Mouse (Mus musculus) liver, postnatal 0 days (tissue): ENCODE data around the gene Spi1. TPM values are rescaled to one million over a fixed set of nuclear protein-coding genes. Genes with fewer than 3 reads are reported as not detected.

Experiments used
- ATAC-seq: fragments of 200-750 bp; cut with Nextera tagmentation; 2 replicates; pipeline ENCODE4 v1.8.0; 2017; ENCODE audit warnings: mild to moderate bottlenecking, moderate library complexity
- DNase-seq: peaks from one replicate; pipeline ENCODE4 v3.0.0-alpha.2; 2016
- H3K27ac ChIP-seq: fragments of 300-500 bp; sonication (generic); 2 replicates; pipeline ENCODE4 v1.5.1; 2014; ENCODE audit warnings: antibody characterized with exemption, moderate library complexity, mild to moderate bottlenecking, low read depth
- H3K27me3 ChIP-seq: fragments of 300-500 bp; sonication (generic); 2 replicates; pipeline ENCODE4 v1.6.1; 2014; ENCODE audit warnings: low read length, control low read depth, mixed read lengths; ENCODE audit not compliant: insufficient read depth
- H3K36me3 ChIP-seq: fragments of 300-500 bp; sonication (generic); replicated peaks from 2 replicates; pipeline ENCODE4 v1.6.1; 2014; ENCODE audit warnings: mild to moderate bottlenecking, control low read depth, low read length, moderate library complexity, mixed read lengths; ENCODE audit not compliant: insufficient read depth
- H3K4me1 ChIP-seq: fragments of 300-500 bp; sonication (generic); 2 replicates; pipeline ENCODE4 v1.6.1; 2014; ENCODE audit warnings: antibody characterized with exemption, mild to moderate bottlenecking, control low read depth; ENCODE audit not compliant: insufficient read depth
- H3K4me2 ChIP-seq: fragments of 300-500 bp; sonication (generic); 2 replicates; pipeline ENCODE4 v1.6.1; 2014; ENCODE audit warnings: low read depth, mild to moderate bottlenecking, low read length, moderate library complexity, mixed read lengths
- H3K4me3 ChIP-seq: fragments of 300-500 bp; sonication (generic); 2 replicates; pipeline ENCODE4 v1.5.1; 2014; ENCODE audit warnings: low read depth, low read length
- H3K9ac ChIP-seq: fragments of 300-500 bp; sonication (generic); replicated peaks from 2 replicates; pipeline ENCODE4 v1.6.1; 2014; ENCODE audit warnings: mild to moderate bottlenecking, moderate library complexity
- H3K9me3 ChIP-seq: fragments of 300-500 bp; sonication (generic); 2 replicates; pipeline ENCODE4 v1.6.1; 2016; ENCODE audit warnings: mild to moderate bottlenecking, control low read depth, low read length, mixed read lengths
- CTCF ChIP-seq: sonication (generic); IDR thresholded peaks from 2 replicates; pipeline ENCODE4 v1.5.1; 2016; ENCODE audit warnings: antibody characterized with exemption, low read depth
- EP300 ChIP-seq: IDR thresholded peaks from 2 replicates; pipeline ENCODE4 v1.6.1; 2016; ENCODE audit warnings: antibody characterized with exemption, low read depth, mild to moderate bottlenecking
- WGBS: fragments of 180-500 bp; shearing (Covaris S2); extraction: QIAGEN DNeasy Blood & Tissue Kit; methylation state at CpG from one replicate; pipeline ENCODE4 v1.1.7; 2014; ENCODE audit not compliant: insufficient replicate concordance; 5-methylcytosine and 5-hydroxymethylcytosine counted together
- polyA plus RNA-seq: library from polyadenylated mRNA; unstranded; fragments of >200 nt; fragmentation: Nextera tagmentation; extraction: Ambion mirVana; gene quantifications from 2 replicates; pipeline ENCODE4 v1.2.1, GENCODE M21; 2015

Gene Spi1
- polyA plus RNA-seq, 1 experiment from 2014 or later: 31.7 TPM

DNA sequence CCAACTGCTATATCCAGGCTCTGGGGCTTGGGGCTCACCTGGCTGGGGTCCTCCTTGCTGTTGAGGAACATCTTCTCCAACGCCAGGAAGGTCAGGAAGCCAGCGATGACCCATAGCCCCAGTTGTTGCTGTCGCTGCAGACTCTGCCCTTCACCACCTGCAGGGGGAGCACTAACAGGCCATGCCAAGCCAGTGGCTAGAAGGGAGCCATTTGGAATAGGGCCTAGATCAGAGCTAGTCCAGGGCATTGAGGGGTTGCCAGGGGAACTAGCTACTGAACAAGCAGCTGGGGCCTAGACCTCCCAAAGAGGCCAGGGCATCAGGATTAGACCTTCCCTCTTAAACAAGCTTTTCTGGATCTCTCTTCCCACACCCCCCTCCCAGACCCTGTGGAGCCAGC lies 16.6 kb upstream of the Spi1 start:
- TF ChIP-seq EP300: no peak
- TF ChIP-seq CTCF: peak; percentile 89
- Histone ChIP-seq H3K9ac (no peak overlapping the region), H3K4me3 (no peak overlapping the region), H3K4me2 (no peak overlapping the region), H3K36me3 (peaks cover 30% of the 10 kb centered on the region), H3K27me3 (no peaks in the 10 kb centered on the region), H3K27ac (no peak overlapping the region), H3K9me3 (no peaks in the 10 kb centered on the region), H3K4me1 (peaks cover 21% of the 10 kb centered on the region)
- DNase-seq: peak; percentile 66
- WGBS: 31% methylated on average over 3 of the region's 3 CpGs
- ATAC-seq: no peak

DNA sequence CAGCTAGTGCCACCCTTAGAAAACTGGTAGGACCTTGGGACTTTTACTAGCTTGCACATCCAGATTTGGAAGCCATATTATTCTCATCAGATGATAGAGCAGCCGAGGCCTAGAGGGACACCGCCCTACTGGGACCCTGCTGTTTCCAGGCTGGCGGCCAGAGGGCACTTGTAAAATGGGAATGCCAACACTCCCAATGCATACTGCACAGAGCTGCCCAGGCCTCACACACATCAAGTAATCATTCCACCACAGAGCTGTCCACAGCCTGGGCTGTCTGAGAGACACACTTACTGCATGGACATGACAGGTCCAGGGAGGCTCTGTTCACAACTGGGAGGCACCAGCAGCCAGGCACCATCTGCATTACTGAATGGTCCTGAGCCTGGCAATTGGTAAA lies 15.7 kb upstream of the Spi1 start:
- H3K9ac ChIP-seq: no peak overlapping the region
- no peaks in the 10 kb centered on the region for H3K9me3 ChIP-seq
- TF ChIP-seq CTCF (no peak), EP300 (no peak)
- no peak for DNase-seq
- 85% methylated on average over 3 of the region's 3 CpGs for WGBS
- H3K4me2 ChIP-seq: no peak overlapping the region
- H3K36me3 ChIP-seq: peaks cover 27% of the 10 kb centered on the region
- no peaks in the 10 kb centered on the region for H3K27me3 ChIP-seq
- no peak for ATAC-seq
- H3K4me3 ChIP-seq: no peak overlapping the region
- H3K4me1 ChIP-seq: peaks cover 24% of the 10 kb centered on the region
- no peak overlapping the region for H3K27ac ChIP-seq

DNA sequence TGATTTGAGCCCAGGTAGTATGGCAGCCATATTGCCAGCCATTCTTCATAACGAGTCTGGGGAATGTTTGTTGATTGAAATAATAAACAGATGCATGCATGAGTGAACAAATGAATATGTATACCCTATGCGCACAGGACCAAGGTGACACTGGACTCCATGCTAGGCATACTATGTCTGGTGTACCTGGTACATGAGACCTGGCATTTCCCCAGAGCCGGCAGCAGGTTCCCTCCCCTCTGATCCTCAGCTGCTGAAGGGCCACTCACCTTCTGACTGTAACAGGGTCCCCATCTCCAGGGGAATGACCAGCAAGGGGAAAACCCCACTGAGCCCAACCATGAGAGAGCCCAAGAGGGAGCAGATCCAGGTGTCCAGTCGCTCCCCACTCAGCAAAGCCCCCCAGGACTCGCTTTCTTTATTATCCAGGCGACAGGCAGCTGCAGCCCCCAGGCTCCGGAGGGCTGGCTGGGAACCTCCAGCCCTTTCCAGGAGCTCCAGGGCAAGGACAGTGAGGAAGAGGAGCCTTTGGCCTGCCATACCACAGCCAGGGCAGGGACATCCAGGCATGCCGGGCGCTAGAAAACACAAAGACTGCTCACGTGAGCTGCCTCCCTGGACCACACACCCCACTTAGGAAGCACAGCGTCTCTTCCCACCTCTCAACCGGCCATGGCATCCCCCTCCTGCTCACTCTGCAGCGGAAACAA lies 13.9 kb upstream of the Spi1 start:
- H3K4me1 ChIP-seq: peaks cover 22% of the 10 kb centered on the region
- DNase-seq: no peak
- H3K27me3 ChIP-seq: no peaks in the 10 kb centered on the region
- no peak overlapping the region for H3K27ac ChIP-seq
- no peak for TF ChIP-seq CTCF
- H3K9me3 ChIP-seq: no peaks in the 10 kb centered on the region
- H3K9ac ChIP-seq: no peak overlapping the region
- 77% methylated on average over 13 of the region's 13 CpGs for WGBS
- peaks cover 15% of the 10 kb centered on the region for H3K36me3 ChIP-seq
- no peak for ATAC-seq
- peak overlapping the region; percentile 86; the same call in 1 of the 2 replicates for H3K4me2 ChIP-seq
- no peak overlapping the region for H3K4me3 ChIP-seq

DNA sequence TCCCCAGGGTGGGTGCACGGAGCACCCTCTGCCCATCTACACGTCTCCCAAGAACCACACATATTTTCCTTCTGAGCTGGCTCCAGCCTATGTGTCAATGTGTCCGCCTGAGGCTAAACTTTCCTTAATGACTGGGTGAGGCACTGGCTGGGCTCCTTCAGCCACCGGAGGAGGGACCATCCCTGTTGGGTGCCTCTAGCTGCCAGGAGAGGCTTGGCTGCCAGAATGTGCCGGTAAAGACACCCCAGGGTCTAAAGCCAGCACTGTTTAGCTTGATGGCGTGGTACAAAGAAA lies 13.4 kb upstream of the Spi1 start:
- Histone ChIP-seq H3K4me2 (peak overlapping the region; percentile 86), H3K27ac (no peak overlapping the region), H3K27me3 (no peaks in the 10 kb centered on the region), H3K4me3 (no peak overlapping the region), H3K9me3 (no peaks in the 10 kb centered on the region), H3K9ac (peak overlapping the region; percentile 79; the same call in 1 of the 2 replicates), H3K36me3 (peaks cover 13% of the 10 kb centered on the region), H3K4me1 (peaks cover 22% of the 10 kb centered on the region)
- DNase-seq (no peak), ATAC-seq (no peak)
- 74% methylated on average over 6 of the region's 6 CpGs for WGBS
- TF ChIP-seq EP300: no peak
- no peak for TF ChIP-seq CTCF

DNA sequence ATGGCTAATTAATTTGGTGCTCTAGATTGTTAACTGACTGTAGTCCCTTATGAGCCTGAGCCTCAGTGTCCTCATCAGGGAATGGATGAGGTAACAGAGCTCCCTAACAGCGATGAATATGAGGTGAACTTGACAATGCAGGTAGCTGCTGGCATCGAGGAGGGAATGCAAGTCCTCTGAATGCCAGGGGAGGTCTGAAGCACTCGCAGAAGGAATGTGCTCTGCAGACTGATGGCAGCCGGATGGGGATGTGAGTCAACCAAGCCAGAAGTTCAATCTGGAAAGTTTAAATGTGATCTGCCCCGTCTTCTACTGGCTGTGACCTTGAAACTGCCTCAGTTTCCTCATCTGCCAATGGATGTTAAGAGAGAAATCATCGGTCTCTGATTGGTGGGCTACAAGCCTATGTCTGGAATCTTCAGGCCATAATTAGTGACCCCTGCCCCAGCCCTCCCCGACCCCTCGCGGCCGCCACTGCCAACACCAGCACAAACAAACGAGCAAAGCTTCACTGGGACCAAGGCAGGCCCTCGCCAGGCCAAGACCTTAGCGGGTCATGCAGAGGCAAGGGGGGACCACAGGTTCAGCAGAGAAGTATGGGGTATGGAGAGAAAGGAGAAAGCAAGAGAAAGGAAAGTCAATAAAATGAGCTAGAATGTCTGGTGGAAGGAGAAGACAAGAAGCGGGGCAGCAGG lies 12.7 kb upstream of the Spi1 start:
- no peaks in the 10 kb centered on the region for H3K9me3 ChIP-seq
- peak overlapping the region; percentile 76 for H3K4me3 ChIP-seq
- 11% methylated on average over 14 of the region's 14 CpGs for WGBS
- ATAC-seq: no peak
- H3K36me3 ChIP-seq: peaks cover 7% of the 10 kb centered on the region
- H3K27me3 ChIP-seq: no peaks in the 10 kb centered on the region
- peak overlapping the region; percentile 86 for H3K4me2 ChIP-seq
- peaks cover 22% of the 10 kb centered on the region for H3K4me1 ChIP-seq
- DNase-seq: peak; percentile 45
- peak overlapping the region; percentile 78 for H3K27ac ChIP-seq
- H3K9ac ChIP-seq: peak overlapping the region; percentile 79
- no peak for TF ChIP-seq CTCF
- TF ChIP-seq EP300: no peak

DNA sequence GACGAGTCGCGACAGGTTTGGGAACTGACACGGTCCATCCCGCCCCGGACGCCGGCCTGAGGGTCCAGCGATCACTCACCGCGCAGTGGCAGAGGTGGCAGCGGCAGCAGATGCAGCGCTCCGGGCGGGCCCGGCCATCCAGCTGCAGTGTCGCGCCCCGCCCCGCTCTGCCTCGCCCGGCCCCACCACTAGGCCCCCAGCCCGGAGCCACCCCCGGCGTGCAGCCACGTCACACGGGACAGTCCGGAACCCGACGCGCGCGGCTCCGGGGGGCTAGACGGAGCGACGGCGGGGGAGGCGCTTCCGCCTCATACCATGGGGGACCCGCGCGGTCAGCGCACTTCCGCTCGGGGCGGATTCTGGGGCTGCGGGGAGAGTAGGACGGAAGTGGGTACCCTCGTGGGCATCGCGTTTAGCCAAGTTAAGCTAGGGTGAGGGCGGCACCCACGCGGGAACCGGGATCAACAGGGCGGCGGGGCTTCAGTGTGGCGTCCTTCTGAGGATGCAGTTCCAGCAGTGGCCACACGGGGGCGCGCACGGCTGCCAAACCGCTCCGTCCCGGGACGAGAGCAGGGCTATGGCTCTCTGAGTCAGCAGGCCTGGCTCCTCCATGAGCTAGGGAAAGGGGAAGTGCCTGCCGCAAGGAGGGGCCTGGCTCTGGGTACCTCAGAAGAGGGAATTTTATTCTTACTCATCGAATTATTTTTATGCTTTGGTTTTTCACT lies 12.0 kb upstream of the Spi1 start, which contains the start of gene Slc39a13:
Gene Slc39a13 (minus strand): TSS at position 342 of the 725 bp plus-strand sequence.
- DNase-seq (peak; percentile 95), ATAC-seq (peak; percentile 96)
- Histone ChIP-seq H3K9me3 (no peaks in the 10 kb centered on the region), H3K4me3 (peak within 1 kb of the TSS; percentile 76), H3K9ac (peak within 1 kb of the TSS; percentile 79), H3K27me3 (no peaks in the 10 kb centered on the region), H3K4me1 (peaks cover 22% of the 10 kb centered on the region), H3K4me2 (peak within 1 kb of the TSS; percentile 86), H3K27ac (peak within 1 kb of the TSS; percentile 78), H3K36me3 (no peaks in the 10 kb centered on the region; the same call in 1 of the 2 replicates)
- WGBS: 1% methylated on average over 49 of the region's 69 CpGs
- TF ChIP-seq EP300 (0 out of 2 replicates have a peak, but pooled peaks have one; percentile 23), CTCF (peak; percentile 100)
